Mouse (Mus musculus): ENCODE results near the gene Gm10229.
"Not testable (repeated sequence)": the region's sequence is repeated elsewhere in the genome, so short reads cannot be mapped to it uniquely, and the experiment has no call there.

Gene Gm10229

GRCm38 (mm10) chr16:89014984-89015383, at the start of gene Gm10229:
Gene Gm10229, plus strand, starts transcription at chr16:89015284.
- DNase-seq (ENCODE audit: low spot score) = not testable (repeated sequence)

GRCm38 (mm10) chr16:89010659-89011058, 4.4 kb upstream of the Gm10229 start, which contains the start of gene Krtap22-2:
Gene Krtap22-2, minus strand, starts transcription at chr16:89010759.
- DNase-seq (ENCODE audit: low spot score) = no peak

GRCm38 (mm10) chr16:89013973-89014372, 1.1 kb upstream of the Gm10229 start:
- no peak for DNase-seq (ENCODE audit: low spot score)

- not testable (repeated sequence) for DNase-seq (ENCODE audit: low spot score)
Observed at GRCm38 (mm10) chr16:89031399-89031798, 16.3 kb downstream of the Gm10229 start, which contains the start of gene Krtap6-1. Gene Krtap6-1, plus strand, starts transcription at chr16:89031699.

- not testable (repeated sequence) for DNase-seq (ENCODE audit: low spot score)
Observed at GRCm38 (mm10) chr16:89041372-89041771, 26.3 kb downstream of the Gm10229 start, which contains the start of gene Gm10228. Gene Gm10228, minus strand, starts transcription at chr16:89041472.

GRCm38 (mm10) chr16:89047783-89048182, 32.7 kb downstream of the Gm10229 start, which contains the start of gene Krtap6-5:
Gene Krtap6-5, minus strand, starts transcription at chr16:89047883.
- no peak for DNase-seq (ENCODE audit: low spot score)

GRCm38 (mm10) chr16:89063902-89064301, 48.8 kb downstream of the Gm10229 start, which contains the start of gene 1110025L11Rik:
Gene 1110025L11Rik, minus strand, starts transcription at chr16:89064002.
- not testable (repeated sequence) for DNase-seq (ENCODE audit: low spot score)
